Mouse (Mus musculus) lung, embryonic 15.5 days (tissue): ENCODE results near the gene Oxsr1. TPM values are rescaled to one million over a fixed set of nuclear protein-coding genes. Genes with fewer than 3 reads are reported as not detected.
A peak's percentile ranks its signal among the peaks of the same experiment; 100 is the strongest.
"Not testable (repeated sequence)": the region's sequence is repeated elsewhere in the genome, so short reads cannot be mapped to it uniquely, and the experiment has no call there.

Experiments used
- ATAC-seq: fragments of 200-750 bp; cut with Nextera tagmentation; 2 replicates; pipeline ENCODE4 v1.8.0; 2017; ENCODE audit warnings: moderate number of reproducible peaks, borderline replicate concordance; ENCODE audit not compliant: low FRiP score, low TSS enrichment; ENCODE audit errors: extremely low read depth
- H3K27ac ChIP-seq: fragments of 300-500 bp; sonication (generic); 2 replicates; pipeline ENCODE4 v1.5.1; 2015; ENCODE audit warnings: moderate library complexity, mild to moderate bottlenecking, inconsistent platforms
- H3K27me3 ChIP-seq: fragments of 300-500 bp; sonication (generic); 2 replicates; pipeline ENCODE4 v1.6.1; 2015; ENCODE audit warnings: inconsistent platforms
- H3K36me3 ChIP-seq: fragments of 300-500 bp; sonication (generic); 2 replicates; pipeline ENCODE4 v1.6.1; 2015; ENCODE audit warnings: inconsistent platforms
- H3K4me1 ChIP-seq: fragments of 300-500 bp; sonication (generic); 2 replicates; pipeline ENCODE4 v1.6.1; 2015; ENCODE audit warnings: inconsistent platforms
- H3K4me2 ChIP-seq: fragments of 300-500 bp; sonication (generic); 2 replicates; pipeline ENCODE4 v1.6.1; 2015; ENCODE audit warnings: inconsistent platforms, mild to moderate bottlenecking, moderate library complexity
- H3K4me3 ChIP-seq: fragments of 300-500 bp; sonication (generic); 2 replicates; pipeline ENCODE4 v1.5.1; 2015; ENCODE audit warnings: mild to moderate bottlenecking, inconsistent platforms
- H3K9ac ChIP-seq: fragments of 300-500 bp; sonication (generic); 2 replicates; pipeline ENCODE4 v1.6.1; 2015; ENCODE audit warnings: inconsistent platforms
- H3K9me3 ChIP-seq: fragments of 300-500 bp; sonication (generic); 2 replicates; pipeline ENCODE4 v1.6.1; 2016; ENCODE audit warnings: inconsistent platforms
- WGBS: fragments of 180-500 bp; shearing (Covaris S2); methylation state at CpG from one replicate; pipeline ENCODE4 v1.1.7; 2015; 5-methylcytosine and 5-hydroxymethylcytosine counted together
- polyA plus RNA-seq: library from polyadenylated mRNA; unstranded; fragments of >200 nt; fragmentation: Nextera tagmentation; extraction: Ambion mirVana; gene quantifications from 2 replicates; pipeline ENCODE4 v1.2.1, GENCODE M21; 2015

Oxsr1 gene
- polyA plus RNA-seq, 1 experiment from 2014 or later, result 11.3 TPM

DNA sequence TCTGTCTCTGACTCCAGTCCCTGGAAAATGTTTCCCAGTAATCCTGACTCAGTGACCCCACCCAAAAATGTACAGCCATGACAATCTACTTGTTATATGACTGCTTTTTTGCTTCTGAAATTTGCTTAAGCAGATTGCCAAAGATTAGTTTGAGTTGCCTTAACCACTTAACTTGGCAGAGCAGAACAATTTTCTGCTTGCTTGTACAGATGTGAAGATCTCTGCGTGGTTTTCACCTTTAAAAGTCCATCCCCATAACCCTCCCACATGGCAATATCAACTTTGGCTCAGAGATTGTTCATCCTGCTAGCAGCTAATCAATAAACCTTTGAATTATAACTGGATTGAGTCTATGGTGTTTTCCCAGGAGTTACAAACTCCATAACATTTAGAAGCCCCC lies 13.2 kb downstream of the Oxsr1 start:
- Histone ChIP-seq H3K27me3 (no peaks in the 10 kb centered on the region), H3K4me2 (no peak overlapping the region), H3K36me3 (no peaks in the 10 kb centered on the region), H3K27ac (no peak overlapping the region), H3K9ac (no peak overlapping the region), H3K9me3 (no peaks in the 10 kb centered on the region), H3K4me3 (no peak overlapping the region), H3K4me1 (0 out of 2 replicates have a peak, but pooled peaks cover 5% of the 10 kb centered on the region)
- whole genome bisulfite sequencing, result 92% methylated on average over 1 of the region's 1 CpGs
- no peak for ATAC-seq

DNA sequence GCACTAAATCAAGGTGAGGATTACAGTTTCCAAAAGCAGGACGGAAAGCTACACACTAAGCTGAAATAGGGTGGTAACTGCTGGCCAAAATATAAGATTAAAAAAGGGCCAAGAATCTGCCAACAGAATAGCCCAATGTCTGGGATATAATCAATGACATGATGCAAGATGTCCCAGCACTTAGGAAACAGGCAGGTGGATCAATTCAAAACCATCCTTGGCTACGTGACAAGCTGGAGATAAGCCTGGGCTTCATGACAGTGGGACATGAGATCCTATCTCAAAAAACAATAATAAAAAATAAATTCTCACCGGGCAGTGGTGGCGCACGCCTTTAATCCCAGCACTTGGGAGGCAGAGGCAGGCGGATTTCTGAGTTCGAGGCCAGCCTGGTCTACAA lies 16.4 kb downstream of the Oxsr1 start:
- Histone ChIP-seq H3K4me1 (no peaks in the 10 kb centered on the region), H3K4me2 (no peak overlapping the region), H3K36me3 (peaks cover 6% of the 10 kb centered on the region; the same call in 1 of the 2 replicates), H3K9ac (no peak overlapping the region), H3K27me3 (no peaks in the 10 kb centered on the region), H3K4me3 (no peak overlapping the region), H3K9me3 (no peaks in the 10 kb centered on the region), H3K27ac (no peak overlapping the region)
- 83% methylated on average over 7 of the region's 7 CpGs for WGBS
- ATAC-seq, result no peak

DNA sequence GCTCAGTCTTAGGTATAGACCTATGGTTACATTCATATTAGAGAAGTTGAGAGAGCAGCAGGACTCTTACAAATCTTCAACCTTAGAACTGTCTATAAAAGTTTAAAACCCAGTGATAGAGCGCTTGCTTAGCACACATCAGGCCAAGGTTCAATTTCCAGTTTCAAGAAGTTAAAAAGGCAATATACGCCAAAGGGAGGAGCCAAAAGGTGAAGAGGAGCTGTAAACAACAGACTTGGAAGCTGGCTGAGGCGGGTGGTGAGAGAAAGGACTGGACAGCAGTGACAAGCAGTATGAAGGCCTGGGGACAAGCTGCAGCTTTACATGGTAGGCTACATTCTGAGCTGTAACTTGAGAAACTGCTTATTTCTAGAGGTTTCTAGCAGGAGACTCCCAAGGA lies 23.7 kb downstream of the Oxsr1 start:
- 68% methylated on average over 3 of the region's 3 CpGs for WGBS
- no peak for ATAC-seq

DNA sequence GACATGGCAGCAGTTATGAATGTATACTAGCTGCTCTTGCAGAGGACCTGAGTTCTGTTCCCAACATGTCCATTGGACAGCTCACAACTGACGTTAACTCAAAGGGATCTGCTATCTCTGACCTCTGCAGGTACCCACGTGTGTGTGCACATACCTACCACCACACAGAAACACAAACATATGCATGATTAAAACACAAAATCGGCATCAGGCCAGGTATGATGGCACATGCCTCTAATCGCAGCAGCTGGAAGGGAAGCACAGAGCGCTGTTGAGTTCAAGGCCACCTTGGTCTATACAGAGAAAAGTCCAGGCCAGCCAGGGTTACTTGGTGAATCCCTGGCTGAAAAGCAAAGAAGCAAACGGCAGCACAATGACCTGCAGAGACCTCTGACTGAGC lies 24.5 kb downstream of the Oxsr1 start:
- WGBS, result 75% methylated on average over 6 of the region's 6 CpGs
- H3K9me3 ChIP-seq, result no peaks in the 10 kb centered on the region
- no peak overlapping the region for H3K4me2 ChIP-seq
- peaks cover 6% of the 10 kb centered on the region; the same call in 1 of the 2 replicates for H3K36me3 ChIP-seq
- no peaks in the 10 kb centered on the region for H3K27me3 ChIP-seq
- ATAC-seq, result no peak
- no peak overlapping the region for H3K4me3 ChIP-seq
- H3K4me1 ChIP-seq, result no peaks in the 10 kb centered on the region
- no peak overlapping the region for H3K27ac ChIP-seq
- no peak overlapping the region for H3K9ac ChIP-seq

More for the DNA sequence above, 23.7 kb downstream of the Oxsr1 start:
- Histone ChIP-seq H3K36me3 (peaks cover 6% of the 10 kb centered on the region; the same call in 1 of the 2 replicates), H3K9me3 (no peaks in the 10 kb centered on the region), H3K27ac (no peak overlapping the region), H3K9ac (no peak overlapping the region), H3K27me3 (no peaks in the 10 kb centered on the region), H3K4me1 (no peaks in the 10 kb centered on the region), H3K4me3 (no peak overlapping the region), H3K4me2 (no peak overlapping the region)

DNA sequence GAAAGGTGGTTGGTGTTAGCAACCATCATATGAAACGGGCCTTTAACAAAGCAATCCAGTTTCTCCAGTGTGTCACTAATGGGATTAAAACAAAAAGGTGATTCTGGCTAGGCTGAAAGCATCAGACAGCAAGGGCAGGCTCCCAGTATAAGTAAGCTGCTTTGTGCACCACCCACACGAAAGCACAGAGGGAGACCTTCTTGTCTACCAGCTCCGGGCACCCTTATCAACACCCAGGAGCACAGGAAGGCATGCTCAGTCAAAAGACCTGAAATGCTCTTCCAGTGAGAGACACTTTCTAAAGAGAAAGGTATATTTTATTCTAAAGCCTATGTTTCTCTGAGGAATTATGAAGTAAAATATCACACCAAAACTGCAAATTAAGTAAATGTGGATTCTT lies 31.4 kb downstream of the Oxsr1 start:
- Histone ChIP-seq H3K9ac (no peak overlapping the region), H3K4me2 (no peak overlapping the region), H3K27me3 (no peaks in the 10 kb centered on the region), H3K4me1 (no peaks in the 10 kb centered on the region), H3K27ac (no peak overlapping the region), H3K9me3 (no peaks in the 10 kb centered on the region), H3K4me3 (no peak overlapping the region), H3K36me3 (0 out of 2 replicates have a peak, but pooled peaks cover 5% of the 10 kb centered on the region)
- ATAC-seq, result no peak
- 87% methylated on average over 3 of the region's 3 CpGs for WGBS

DNA sequence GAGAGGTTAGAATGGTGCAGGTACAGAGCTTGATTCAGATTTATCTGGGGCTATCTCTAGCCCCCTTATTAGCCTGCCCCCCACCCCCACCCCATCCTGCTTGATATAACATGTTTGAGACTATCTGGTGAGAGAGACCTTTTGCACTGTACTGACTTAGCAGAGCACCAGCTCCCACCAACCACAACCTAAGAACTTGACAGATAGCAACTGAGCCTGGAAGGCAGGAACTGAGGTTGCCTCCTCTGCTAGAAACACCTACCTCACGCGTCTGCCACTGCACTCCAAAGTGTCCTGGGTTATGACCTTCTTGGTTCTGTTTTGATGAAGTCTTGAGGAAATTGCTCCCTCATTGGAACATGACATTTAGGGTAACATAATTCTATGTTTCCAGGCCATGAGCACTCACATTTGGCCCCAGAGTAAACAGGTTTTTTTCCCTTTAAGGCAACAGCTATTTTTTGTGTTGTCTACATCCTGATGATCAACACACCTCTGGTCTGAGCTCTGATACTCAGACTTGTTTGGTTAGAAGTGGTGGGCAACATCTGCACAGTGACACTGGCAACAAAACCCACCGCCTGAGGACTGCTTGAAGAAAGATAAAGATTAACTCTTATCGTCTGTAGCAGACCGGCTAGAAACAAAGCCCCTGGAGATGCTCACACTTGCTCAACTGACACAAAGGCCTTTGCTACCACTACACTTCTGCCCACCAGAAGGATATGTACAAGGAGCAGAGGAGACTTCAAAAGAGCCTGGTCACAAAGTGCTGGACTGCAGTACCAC lies 41.1 kb downstream of the Oxsr1 start:
- ATAC-seq, result no peak
- Histone ChIP-seq H3K4me2 (no peak overlapping the region), H3K9ac (no peak overlapping the region), H3K27ac (no peak overlapping the region), H3K36me3 (0 out of 2 replicates have a peak, but pooled peaks cover 8% of the 10 kb centered on the region), H3K4me3 (no peak overlapping the region), H3K27me3 (no peaks in the 10 kb centered on the region), H3K4me1 (no peaks in the 10 kb centered on the region), H3K9me3 (no peaks in the 10 kb centered on the region)
- 68% methylated on average over 5 of the region's 5 CpGs for WGBS

DNA sequence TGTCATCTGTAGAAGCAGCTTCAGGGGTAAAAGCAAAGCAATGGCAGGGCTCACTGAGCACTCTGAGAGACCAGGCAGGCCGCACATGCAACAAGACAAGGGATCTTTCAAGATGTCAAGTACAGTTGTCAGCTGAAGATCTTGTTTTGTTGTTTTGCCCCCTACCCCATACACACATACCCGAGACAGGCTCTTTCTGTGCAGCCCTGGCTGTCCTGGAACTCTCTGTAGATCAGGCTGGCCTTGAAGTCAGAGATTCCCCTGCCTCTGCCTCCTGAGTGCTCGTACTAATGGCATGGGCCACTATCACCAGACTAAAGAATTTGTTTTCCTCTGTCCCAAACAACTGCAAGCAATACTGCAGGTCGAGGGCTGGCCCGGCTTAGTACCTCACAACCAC lies 44.2 kb downstream of the Oxsr1 start:
- Histone ChIP-seq H3K4me2 (no peak overlapping the region), H3K27me3 (no peaks in the 10 kb centered on the region), H3K9me3 (no peaks in the 10 kb centered on the region), H3K36me3 (0 out of 2 replicates have a peak, but pooled peaks cover 3% of the 10 kb centered on the region), H3K27ac (no peak overlapping the region), H3K9ac (no peak overlapping the region), H3K4me1 (no peaks in the 10 kb centered on the region), H3K4me3 (no peak overlapping the region)
- no peak for ATAC-seq
- WGBS, result 95% methylated on average over 5 of the region's 5 CpGs

DNA sequence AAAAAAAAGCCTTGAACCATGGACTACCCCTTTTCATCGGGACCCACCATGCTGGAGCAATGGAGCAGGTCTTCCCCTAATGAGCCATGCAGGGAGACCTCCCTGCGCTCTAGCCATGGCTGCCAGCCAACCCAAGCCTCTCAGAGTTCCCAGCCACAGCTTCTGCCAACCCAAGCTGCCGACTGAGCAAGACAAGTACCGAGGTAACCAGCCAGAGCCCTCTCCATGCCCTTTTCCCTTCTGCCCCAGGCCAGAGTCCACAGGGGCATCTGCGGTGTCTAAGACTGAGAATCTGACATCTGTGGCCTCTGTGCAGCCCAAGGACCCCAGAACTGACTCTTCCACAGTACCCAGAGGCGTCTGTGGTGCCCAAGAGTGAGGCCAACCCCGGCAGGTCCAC lies 45.9 kb downstream of the Oxsr1 start:
- Histone ChIP-seq H3K4me1 (no peaks in the 10 kb centered on the region), H3K9ac (no peak overlapping the region)
- WGBS, result 77% methylated on average over 7 of the region's 7 CpGs

DNA sequence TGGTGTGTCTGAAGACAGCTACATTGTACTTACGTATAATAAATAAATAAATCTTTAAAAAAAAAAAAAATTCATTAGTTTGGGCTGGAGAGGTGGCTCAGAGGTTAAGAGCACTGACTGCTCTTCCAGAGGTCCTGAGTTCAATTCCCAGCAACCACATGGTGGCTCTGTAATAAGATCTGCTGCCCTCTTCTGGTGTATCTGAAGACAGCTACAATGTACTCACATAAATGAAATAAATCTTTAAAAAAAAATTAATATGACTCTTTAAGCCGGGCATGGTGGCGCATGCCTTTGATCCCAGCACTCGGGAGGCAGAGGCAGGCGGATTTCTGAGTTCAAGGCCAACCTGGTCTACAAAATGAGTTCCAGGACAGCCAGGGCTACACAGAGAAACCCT lies 47.4 kb downstream of the Oxsr1 start:
- H3K36me3 ChIP-seq, H3K27me3 ChIP-seq, H3K4me2 ChIP-seq, H3K9ac ChIP-seq, H3K4me1 ChIP-seq, H3K4me3 ChIP-seq, H3K27ac ChIP-seq, ATAC-seq, H3K9me3 ChIP-seq: not testable (repeated sequence)
- 81% methylated on average over 5 of the region's 5 CpGs for WGBS

More for the DNA sequence above, 45.9 kb downstream of the Oxsr1 start:
- no peak overlapping the region for H3K4me3 ChIP-seq
- H3K9me3 ChIP-seq, result no peaks in the 10 kb centered on the region
- H3K27me3 ChIP-seq, result no peaks in the 10 kb centered on the region
- peak; percentile 14; the same call in 1 of the 2 replicates for ATAC-seq
- H3K36me3 ChIP-seq, result 0 out of 2 replicates have a peak, but pooled peaks cover 3% of the 10 kb centered on the region
- no peak overlapping the region for H3K27ac ChIP-seq
- no peak overlapping the region for H3K4me2 ChIP-seq

DNA sequence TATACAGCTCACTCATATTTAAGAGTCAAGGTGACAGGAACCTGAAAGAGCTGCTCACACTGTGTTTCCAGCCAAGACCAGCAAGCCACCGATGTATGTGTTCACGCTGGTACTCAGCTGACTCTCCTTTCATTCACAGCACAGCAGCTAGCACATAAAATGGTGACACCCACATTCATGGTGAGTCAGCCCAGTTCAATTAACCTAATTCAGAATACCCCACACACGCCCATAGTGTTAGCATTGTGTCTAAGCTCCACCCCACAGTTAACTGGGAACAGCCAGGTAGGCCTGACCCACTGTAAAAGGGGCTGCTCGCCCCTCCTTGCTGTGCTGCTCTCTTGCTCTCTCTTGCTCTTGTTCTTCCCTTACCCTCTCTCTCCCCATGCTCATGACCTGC lies 50.7 kb downstream of the Oxsr1 start:
- no peaks in the 10 kb centered on the region for H3K4me1 ChIP-seq
- H3K4me3 ChIP-seq, result no peak overlapping the region
- H3K9me3 ChIP-seq, result no peaks in the 10 kb centered on the region
- H3K27me3 ChIP-seq, result no peaks in the 10 kb centered on the region
- ATAC-seq, result no peak
- H3K36me3 ChIP-seq, result peaks cover 5% of the 10 kb centered on the region; the same call in 1 of the 2 replicates
- 79% methylated on average over 4 of the region's 4 CpGs for WGBS
- no peak overlapping the region for H3K9ac ChIP-seq
- H3K4me2 ChIP-seq, result no peak overlapping the region
- no peak overlapping the region for H3K27ac ChIP-seq

DNA sequence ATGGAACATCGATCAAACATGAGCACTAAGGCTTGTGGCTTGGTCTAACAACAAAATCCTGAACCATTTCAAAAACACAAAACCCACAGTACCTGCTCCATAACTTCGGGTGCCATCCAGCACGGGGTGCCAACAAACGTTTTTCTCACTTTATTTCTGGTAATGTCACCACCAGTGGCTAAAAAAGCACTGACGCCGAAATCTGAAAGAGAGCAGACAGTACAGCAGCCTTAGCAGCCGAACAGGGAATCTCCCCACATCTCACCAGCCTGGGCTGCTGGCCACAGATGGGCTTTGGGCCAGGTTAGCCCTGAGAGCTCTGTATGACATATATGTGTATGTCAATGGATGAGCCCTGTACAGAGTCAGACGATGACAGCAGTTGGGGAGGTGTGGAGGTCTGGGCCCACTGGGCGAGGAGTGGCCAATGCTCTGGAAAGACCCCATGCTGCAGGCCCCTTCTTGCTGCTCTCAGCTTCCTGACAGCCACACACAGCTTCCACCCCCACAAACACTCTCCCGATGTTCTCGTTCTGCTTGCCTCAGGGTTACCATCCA lies 53.6 kb downstream of the Oxsr1 start:
- no peaks in the 10 kb centered on the region for H3K9me3 ChIP-seq
- H3K4me2 ChIP-seq, result no peak overlapping the region
- no peak overlapping the region for H3K4me3 ChIP-seq
- no peaks in the 10 kb centered on the region for H3K4me1 ChIP-seq
- peaks cover 21% of the 10 kb centered on the region for H3K36me3 ChIP-seq
- WGBS, result 89% methylated on average over 11 of the region's 11 CpGs
- ATAC-seq, result no peak
- H3K27ac ChIP-seq, result no peak overlapping the region
- no peaks in the 10 kb centered on the region for H3K27me3 ChIP-seq
- no peak overlapping the region for H3K9ac ChIP-seq

DNA sequence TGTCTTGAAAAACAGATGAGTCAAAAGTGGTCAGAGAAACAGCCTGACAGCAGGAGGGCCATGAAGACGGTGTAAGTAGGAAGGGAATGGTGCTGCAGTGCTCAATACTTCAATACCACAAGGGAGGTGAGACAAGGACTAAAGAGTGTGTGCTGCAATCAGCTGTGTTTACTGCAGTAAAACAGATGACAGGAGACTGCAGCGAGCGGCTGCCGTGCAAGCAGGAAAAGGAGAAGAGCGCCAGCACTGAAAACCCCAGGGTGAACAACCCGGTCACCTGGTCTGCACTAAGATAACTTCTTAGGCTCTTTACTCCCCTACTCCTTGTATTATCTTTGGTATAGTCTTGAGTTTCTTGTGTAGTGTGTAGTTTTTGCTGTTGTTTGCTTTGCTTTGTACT lies 54.1 kb downstream of the Oxsr1 start:
- no peaks in the 10 kb centered on the region for H3K27me3 ChIP-seq
- H3K27ac ChIP-seq, result no peak overlapping the region
- peaks cover 23% of the 10 kb centered on the region for H3K36me3 ChIP-seq
- 80% methylated on average over 6 of the region's 6 CpGs for WGBS
- no peak overlapping the region for H3K4me2 ChIP-seq
- H3K4me1 ChIP-seq, result no peaks in the 10 kb centered on the region
- H3K9ac ChIP-seq, result no peak overlapping the region
- no peak overlapping the region for H3K4me3 ChIP-seq
- no peaks in the 10 kb centered on the region for H3K9me3 ChIP-seq
- no peak for ATAC-seq
